Mouse (Mus musculus) E14TG2a.4 (cell line): ENCODE data around the gene Ola1.

Source experiments
- CTCF ChIP-seq: conservative IDR thresholded peaks from 2 replicates; pipeline ENCODE4 v1.5.1; 2014; ENCODE audit warnings: low read length
- NANOG ChIP-seq: IDR thresholded peaks from 2 replicates; pipeline ENCODE4 v1.6.1; 2014; ENCODE audit warnings: borderline replicate concordance, low read length, mixed read lengths
- POU5F1 ChIP-seq: IDR thresholded peaks from 2 replicates; pipeline ENCODE4 v1.6.1; 2014; ENCODE audit warnings: low read length, borderline replicate concordance

DNA sequence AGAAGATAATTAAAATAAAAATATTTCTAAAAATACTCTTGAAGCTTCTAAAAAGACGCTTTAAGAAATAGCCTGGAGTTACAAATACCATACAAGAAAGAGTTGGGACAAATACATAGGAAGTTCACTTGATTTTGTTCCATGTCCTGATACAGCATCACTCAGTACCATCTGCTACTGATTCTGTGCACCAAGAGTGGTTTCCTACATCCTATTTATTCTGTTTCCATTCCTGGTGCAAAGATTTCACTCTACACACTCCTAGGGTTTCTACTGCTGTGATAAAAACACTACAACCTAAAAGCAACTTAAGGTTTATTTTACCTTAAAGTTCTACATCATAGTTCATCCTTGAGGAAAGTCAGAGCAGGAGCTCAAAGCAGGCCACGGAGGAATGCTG lies 99.9 kb downstream of the Ola1 start:
- TF ChIP-seq CTCF (no peak), NANOG (no peak), POU5F1 (no peak)
